Mouse (Mus musculus) gastrocnemius, adult 2 months (tissue): ENCODE measurements around the gene Cobll1. TPM values are rescaled to one million over a fixed set of nuclear protein-coding genes. Genes with fewer than 3 reads are reported as not detected.

Source experiments
- DNase-seq: peaks from one replicate; pipeline ENCODE4 v3.0.0; 2022
- H3K27ac ChIP-seq: fragments of 200-600 bp; 2 replicates; pipeline ENCODE4 v1.8.1; 2022; ENCODE audit warnings: mild to moderate bottlenecking
- H3K4me3 ChIP-seq: fragments of 200-600 bp; 2 replicates; pipeline ENCODE4 v1.8.1; 2022; ENCODE audit warnings: mild to moderate bottlenecking, moderate library complexity
- CTCF ChIP-seq: fragments of 200-600 bp; IDR thresholded peaks from 2 replicates; pipeline ENCODE4 v1.8.1; 2022; ENCODE audit warnings: antibody characterized with exemption, mild to moderate bottlenecking, moderate library complexity
- intact Hi-C: fragments of 180-260 bp; cut with DNase I; formaldehyde crosslinking; loops from one replicate; pipeline ENCODE4 v1.15.1; 2025
- total RNA-seq, 2 experiments: library from RNA; stranded (reverse); gene quantifications; 2 replicates each; pipeline ENCODE4 v1.2.3; 2021

The Cobll1 gene
- total RNA-seq, 2 experiments from 2014 or later = 4.4 to 5.7 TPM

DNA sequence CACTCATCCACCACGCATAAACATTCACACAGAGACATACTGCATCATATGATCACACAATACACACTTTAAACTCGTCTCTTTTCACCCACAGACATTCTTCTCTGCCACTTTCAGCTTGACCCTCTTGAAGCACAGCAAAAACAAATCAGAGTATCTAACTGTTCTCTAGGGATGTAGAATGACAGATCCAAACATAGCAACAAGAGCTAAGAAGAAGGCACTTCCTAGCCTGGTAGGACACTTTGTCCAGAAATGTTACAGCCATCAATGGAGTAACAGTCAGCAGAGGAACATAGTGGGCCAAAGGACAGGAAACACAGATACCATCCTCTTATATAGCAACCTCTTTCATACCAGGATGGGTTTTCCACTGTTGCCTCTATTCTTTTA is 11.3 kb downstream of the Cobll1 start:
- Histone ChIP-seq H3K27ac (peak overlapping the region; percentile 62), H3K4me3 (no peak overlapping the region)
- no peak for DNase-seq
- no peak for TF ChIP-seq CTCF
- intact Hi-C loops = no loop called here

DNA sequence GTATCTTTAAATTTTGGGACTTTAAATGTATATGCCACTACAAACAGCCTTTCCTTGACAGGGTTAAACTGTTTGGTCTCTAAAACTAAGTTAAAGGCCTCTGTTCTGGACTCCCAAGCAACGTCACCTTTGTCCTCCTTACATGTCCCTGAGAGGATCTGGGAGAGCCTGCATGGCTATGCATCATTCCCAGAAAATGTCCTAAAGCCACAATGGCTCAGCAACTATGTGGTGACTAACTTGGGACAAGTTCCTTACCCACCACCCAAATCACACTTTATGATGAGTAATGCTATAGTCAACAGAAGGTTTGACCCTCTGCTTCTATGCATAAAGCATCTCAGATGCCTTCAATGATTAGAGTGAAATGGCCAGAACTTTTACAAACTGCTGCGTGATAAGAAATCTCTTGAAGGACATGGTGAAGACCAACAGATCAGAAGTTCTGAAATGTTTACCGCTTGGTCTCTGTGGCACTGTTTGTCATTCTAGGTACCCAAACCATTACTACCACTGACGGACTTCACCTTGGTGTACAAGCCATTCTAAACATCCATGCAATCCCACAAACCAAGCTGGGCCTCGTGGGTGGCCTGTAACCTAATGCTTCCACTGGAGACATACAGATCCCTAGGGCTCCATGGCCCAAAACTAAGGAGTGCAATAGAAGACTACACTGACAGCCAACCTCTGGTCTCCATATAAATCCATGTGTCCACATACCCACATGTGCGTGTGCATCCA is 11.9 kb downstream of the Cobll1 start:
- Histone ChIP-seq H3K4me3 (no peak overlapping the region), H3K27ac (no peak overlapping the region)
- DNase-seq = no peak
- TF ChIP-seq CTCF = no peak
- intact Hi-C loops = no loop called here

DNA sequence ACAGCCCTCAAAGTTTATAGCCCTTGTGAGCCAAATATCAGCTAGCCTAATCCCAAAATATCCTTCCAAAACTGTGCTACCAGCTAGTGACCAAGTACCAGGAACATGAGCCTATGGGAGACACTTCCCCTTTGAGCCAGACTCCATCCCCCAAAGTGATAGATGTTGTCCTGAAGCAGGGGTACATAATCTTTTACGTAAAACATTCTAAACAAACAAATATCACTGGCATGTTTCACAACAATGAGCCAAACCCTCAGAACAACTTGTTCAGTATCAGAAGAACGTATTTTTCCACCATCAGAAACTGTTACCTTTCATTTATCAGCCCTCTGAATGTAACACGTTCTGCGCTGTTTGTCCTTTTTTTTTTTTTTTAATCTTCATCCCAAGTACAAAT is 12.7 kb downstream of the Cobll1 start:
- no peak for DNase-seq
- Histone ChIP-seq H3K27ac (peak overlapping the region; percentile 40; the same call in 1 of the 2 replicates), H3K4me3 (no peak overlapping the region)
- intact Hi-C loops = no loop called here
- TF ChIP-seq CTCF = no peak

DNA sequence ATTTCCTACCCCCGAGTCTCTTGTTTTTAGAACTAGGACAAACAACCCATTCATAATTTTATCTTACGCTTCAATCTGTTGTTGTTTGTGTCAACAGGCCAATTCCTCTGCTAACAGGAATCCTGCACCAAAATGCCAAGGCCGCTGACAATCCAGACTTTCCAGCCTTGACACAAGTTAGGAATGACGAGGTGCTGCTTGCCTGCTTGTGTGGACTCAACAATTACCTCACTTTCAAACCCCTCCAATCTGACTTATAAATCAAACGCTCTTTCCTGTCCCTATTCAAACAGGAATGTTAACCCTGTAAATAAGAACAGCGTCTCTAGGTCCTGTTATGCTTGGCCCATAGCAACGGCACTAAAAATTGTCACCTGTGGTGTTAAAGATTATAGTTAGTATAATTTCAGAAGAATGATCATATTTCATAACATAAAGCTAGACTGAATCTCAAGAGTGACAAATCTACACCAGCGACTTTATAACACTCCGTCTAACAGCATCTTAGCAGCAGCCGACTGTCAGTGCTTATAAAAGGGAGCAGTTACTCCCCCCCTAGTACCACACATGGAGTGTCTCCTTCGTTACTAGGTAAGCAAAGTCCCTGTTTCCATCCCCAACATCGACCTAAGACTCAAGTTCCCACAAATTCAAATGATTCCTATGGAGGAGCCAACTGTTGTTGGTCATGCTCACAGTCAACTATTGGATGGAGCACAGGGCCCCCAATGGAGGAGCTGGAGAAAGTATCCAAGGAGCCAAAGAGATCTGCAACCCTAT is 15.1 kb downstream of the Cobll1 start:
- no peak overlapping the region for H3K4me3 ChIP-seq
- intact Hi-C loops = no loop called here
- H3K27ac ChIP-seq = peak overlapping the region; percentile 16; the same call in 1 of the 2 replicates
- no peak for DNase-seq
- no peak for TF ChIP-seq CTCF

DNA sequence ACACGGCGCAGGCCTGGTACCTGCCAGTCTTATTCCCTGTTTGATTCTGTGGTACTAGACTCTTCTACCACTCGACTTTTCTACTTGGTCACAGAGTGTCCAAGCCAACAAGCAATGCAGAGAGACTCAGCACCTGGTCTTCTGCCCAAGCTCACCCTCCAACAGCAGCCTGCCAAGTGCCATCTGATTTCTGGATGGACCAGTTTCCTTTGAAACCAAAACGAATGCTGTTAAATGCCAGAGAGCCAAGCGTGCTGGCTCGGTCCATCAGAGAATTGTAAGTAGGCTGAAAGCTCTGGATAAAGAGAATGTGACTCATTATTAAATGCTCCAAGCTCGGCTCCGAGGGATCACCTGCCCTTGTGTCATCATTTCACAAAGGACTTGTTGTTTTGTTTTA is 16.2 kb downstream of the Cobll1 start:
- TF ChIP-seq CTCF = no peak
- intact Hi-C loops = no loop called here
- H3K4me3 ChIP-seq = no peak overlapping the region
- peak; percentile 33 for DNase-seq
- H3K27ac ChIP-seq = peak overlapping the region; percentile 28; the same call in 1 of the 2 replicates

DNA sequence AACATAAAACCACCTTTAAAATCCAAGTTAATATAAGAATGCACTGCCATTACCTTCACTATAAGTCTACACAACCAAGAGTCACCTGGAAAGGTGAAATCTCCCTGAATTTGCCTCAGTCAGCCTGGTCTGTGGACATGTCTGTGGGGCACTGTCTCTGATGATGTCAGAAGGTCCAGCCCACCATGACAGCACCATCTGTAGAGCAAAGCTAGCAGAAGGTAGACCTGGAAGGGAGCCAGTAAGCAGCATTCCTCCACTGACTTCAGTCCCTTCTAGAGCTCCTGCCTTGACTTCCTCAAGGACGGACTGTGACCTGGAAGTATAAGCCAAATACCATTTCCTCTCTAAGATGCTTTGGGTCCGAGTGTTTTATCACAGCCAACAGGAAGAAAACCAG is 17.6 kb downstream of the Cobll1 start:
- no peak overlapping the region for H3K27ac ChIP-seq
- TF ChIP-seq CTCF = no peak
- H3K4me3 ChIP-seq = no peak overlapping the region
- intact Hi-C loops = no loop called here
- DNase-seq = no peak

DNA sequence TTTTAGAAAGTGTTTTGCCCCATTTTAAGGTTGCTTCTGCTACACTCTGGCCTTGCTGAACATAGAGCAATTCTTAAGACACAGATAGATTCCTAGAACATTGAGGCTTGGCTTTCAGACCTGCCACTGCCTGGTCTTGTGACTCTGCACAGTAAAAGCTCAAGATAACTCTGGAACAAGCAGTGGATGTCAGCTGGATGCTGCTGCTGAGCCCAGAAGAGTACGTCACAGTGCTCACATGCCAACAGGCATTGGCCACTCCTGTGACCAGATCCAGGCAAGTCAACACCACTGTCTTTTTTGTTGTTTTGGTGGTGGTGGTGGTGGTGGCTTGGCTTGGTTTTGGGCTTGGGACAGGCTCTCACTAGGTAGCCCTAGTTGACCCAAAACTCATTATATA is 18.6 kb downstream of the Cobll1 start:
- peak; percentile 79 for DNase-seq
- Histone ChIP-seq H3K27ac (peak overlapping the region; percentile 69), H3K4me3 (no peak overlapping the region)
- TF ChIP-seq CTCF = no peak
- intact Hi-C loops = no loop called here

DNA sequence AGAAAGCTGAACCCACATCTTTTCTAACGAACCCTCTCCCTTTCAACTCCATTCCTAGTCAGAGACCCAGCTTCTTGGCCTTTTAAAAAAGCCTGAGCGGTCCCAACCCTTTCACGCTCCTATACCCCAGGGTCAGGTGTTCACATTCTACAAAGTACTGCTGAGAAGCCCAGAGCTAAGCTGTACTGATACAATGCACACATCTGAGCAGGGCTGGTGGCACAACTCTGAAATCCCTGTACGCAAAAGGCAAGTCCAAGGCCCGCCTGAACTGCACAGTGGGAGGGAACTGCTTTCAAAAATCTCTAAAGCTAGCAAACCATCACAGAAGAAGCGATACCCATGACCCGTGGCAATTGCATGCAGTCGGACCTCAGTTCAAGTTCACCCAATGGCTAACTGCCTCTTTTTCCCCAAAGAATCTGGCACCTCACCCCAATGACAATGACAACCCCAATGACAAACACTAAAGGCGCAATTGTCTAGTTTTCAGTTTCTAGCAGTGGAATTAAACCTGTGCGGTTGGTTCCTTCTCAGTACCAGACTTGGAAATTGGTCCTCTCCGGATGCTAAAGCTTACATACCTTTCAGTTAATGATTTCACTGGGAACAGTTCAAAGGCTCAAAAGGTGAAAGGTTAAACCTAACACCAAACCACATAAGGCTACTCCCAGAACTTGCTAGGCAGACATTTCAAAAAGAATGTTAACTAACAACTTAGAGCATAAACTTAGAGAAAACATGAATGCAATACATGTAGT is 19.6 kb downstream of the Cobll1 start:
- DNase-seq = no peak
- no peak for TF ChIP-seq CTCF
- intact Hi-C loops = no loop called here
- no peak overlapping the region for H3K4me3 ChIP-seq
- H3K27ac ChIP-seq = 0 out of 2 replicates have a peak overlapping the region, but pooled peaks have one; percentile 24

DNA sequence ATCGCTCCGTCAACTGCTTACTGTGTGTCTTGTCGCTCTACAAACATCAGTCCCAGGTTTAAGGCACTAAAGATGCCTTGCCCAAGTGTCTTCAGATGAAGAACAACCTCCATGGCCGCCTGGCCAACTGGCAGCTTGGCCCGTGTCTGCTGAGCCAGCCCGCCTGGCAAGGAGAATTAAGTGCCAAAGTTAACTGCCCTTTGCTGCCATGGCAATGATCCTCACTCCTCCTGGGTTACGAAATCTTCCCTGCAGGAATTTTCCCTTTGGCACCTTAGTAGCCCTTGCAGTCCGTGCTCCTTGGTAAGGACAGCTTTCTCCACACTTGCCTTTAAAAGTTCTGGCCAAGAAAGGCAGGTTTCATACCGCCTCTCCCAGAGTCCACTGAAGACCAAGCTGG is 20.9 kb downstream of the Cobll1 start:
- TF ChIP-seq CTCF = no peak

DNA sequence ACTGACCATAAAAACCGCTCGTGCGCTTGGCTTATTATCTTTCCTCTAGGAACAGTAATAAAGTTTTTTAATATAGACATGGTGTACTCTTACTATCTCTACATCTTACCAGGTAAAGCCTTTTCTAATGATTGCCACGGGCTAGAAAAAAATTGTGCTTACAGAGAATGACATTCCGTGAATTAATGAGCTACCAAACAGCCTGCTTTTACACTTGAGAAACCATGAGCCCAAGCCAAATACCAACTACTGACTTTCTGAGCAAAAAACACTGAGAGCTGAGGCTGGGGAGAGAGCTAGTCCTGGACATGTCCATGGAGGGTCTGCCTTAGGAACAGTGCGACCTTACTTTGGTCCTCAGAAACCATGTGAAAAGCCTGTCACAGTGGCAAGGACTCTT is 21.5 kb downstream of the Cobll1 start:
- Histone ChIP-seq H3K4me3 (no peak overlapping the region), H3K27ac (no peak overlapping the region)
- DNase-seq = no peak
- no peak for TF ChIP-seq CTCF
- intact Hi-C loops = no loop called here

More for the DNA sequence above, 20.9 kb downstream of the Cobll1 start:
- no peak overlapping the region for H3K4me3 ChIP-seq
- peak overlapping the region; percentile 61 for H3K27ac ChIP-seq
- peak; percentile 81 for DNase-seq
- intact Hi-C loops = no loop called here

DNA sequence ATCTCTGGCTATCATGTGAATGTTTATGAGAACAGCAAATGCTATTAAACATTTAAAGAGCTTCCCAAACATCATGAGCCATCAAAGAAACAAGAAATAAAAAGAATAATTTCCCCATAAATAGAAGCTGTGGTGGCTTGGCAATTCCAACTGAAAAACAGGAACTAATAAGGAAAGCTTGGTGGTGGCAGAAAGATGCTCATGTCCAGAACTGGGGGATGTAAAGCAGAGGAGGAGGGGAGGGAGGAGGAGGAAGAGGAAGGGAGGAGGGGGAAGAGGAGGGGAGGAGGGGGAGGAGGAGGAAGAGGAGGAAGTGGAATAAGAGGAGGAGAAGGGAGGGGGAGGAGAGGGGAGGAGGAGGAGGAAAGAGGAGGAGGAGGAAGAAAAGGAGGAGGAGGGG is 23.0 kb downstream of the Cobll1 start:
- Histone ChIP-seq H3K4me3 (no peak overlapping the region), H3K27ac (no peak overlapping the region)
- intact Hi-C loops = no loop called here
- DNase-seq = no peak
- TF ChIP-seq CTCF = no peak

DNA sequence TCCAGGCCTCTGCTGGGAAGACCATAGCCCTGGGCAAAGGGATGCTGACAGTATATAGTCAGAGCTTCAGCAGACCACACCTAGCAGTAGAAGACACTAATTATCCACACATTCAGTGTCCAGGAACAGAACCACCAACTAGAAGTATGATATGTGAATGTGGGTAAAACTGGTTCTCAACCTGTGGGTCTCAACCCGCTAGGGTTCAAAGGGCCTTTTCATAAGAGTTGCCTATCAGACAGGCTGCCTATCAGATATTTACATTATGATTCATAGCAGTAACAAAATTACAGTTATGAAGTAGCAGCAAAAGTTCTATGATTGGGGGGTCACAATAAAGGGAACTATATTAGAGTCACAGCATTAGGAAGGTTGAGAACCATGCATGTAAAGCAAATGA is 24.6 kb downstream of the Cobll1 start:
- H3K27ac ChIP-seq = no peak overlapping the region
- no peak for TF ChIP-seq CTCF
- H3K4me3 ChIP-seq = no peak overlapping the region
- intact Hi-C loops = no loop called here
- no peak for DNase-seq

DNA sequence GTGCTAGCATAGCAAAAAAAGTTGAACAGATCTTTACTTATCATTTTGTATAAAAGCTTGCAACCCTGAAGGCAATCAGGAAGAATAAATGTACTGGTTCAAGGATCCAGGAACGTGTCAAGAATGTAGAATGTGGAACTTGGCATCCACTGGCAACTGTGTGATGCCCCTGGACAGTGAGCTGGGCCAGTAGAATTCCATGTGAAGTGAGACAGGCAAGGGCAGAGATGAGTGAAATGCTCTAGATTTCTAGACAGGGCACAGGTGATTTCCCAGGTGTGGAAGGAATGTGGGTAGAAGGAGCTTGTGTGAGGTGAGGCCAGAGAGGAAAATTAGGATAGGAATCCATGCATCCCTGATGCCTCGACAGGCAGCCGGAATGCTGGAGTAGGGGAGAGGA is 25.5 kb downstream of the Cobll1 start:
- no peak for TF ChIP-seq CTCF
- DNase-seq = no peak
- intact Hi-C loops = no loop called here
- Histone ChIP-seq H3K27ac (no peak overlapping the region), H3K4me3 (no peak overlapping the region)
